Mouse (Mus musculus) heart, adult 2 months (tissue): ENCODE data around the gene Wwtr1. TPM values are rescaled to one million over a fixed set of nuclear protein-coding genes. Genes with fewer than 3 reads are reported as not detected.

ENCODE experiments used
- DNase-seq, 2 experiments: peaks; one replicate each; pipeline ENCODE4 v3.0.0; 2021
- H3K27ac ChIP-seq: fragments of 200-600 bp; 2 replicates; pipeline ENCODE4 v1.8.1; 2022
- H3K27me3 ChIP-seq: fragments of 200-500 bp; 2 replicates; pipeline ENCODE4 v1.6.1; 2012; ENCODE audit warnings: mild to moderate bottlenecking, low read length, inconsistent platforms, mixed read lengths; ENCODE audit not compliant: control insufficient read depth, insufficient read depth
- H3K36me3 ChIP-seq: fragments of 200-500 bp; 2 replicates; pipeline ENCODE4 v1.6.1; 2012; ENCODE audit warnings: low read length, inconsistent platforms; ENCODE audit not compliant: control insufficient read depth, insufficient read depth
- H3K4me1 ChIP-seq: fragments of 200-500 bp; 2 replicates; pipeline ENCODE4 v1.6.1; 2011; ENCODE audit warnings: low read length; ENCODE audit not compliant: control insufficient read depth, insufficient read depth
- H3K4me3 ChIP-seq: fragments of 200-600 bp; 2 replicates; pipeline ENCODE4 v1.8.1; 2022
- H3K79me2 ChIP-seq: fragments of 200-500 bp; replicated peaks from 2 replicates; pipeline ENCODE4 v1.6.1; 2012; ENCODE audit warnings: mild to moderate bottlenecking, inconsistent platforms, low read length, moderate library complexity, mixed read lengths; ENCODE audit not compliant: control insufficient read depth, insufficient read depth
- H3K9ac ChIP-seq: fragments of 200-500 bp; 2 replicates; pipeline ENCODE4 v1.6.1; 2012; ENCODE audit warnings: low read depth, mild to moderate bottlenecking, control low read depth, inconsistent platforms, low read length, mixed read lengths
- CTCF ChIP-seq: fragments of 200-600 bp; IDR thresholded peaks from 2 replicates; pipeline ENCODE4 v1.8.1; 2022; ENCODE audit warnings: antibody characterized with exemption, mild to moderate bottlenecking, moderate library complexity
- EP300 ChIP-seq: fragments of 200-500 bp; IDR thresholded peaks from 2 replicates; pipeline ENCODE4 v1.6.1; 2011; ENCODE audit warnings: low read depth, low read length, control low read depth; ENCODE audit not compliant: insufficient read depth
- POLR2A ChIP-seq: fragments of 200-500 bp; IDR thresholded peaks from 2 replicates; pipeline ENCODE4 v1.6.1; 2011; ENCODE audit warnings: mild to moderate bottlenecking, low read depth, low read length, control low read depth; ENCODE audit not compliant: insufficient read depth
- WGBS: fragments of 180-500 bp; shearing (Covaris S2); methylation state at CpG from one replicate; pipeline ENCODE4 v1.1.7; 2018; 5-methylcytosine and 5-hydroxymethylcytosine counted together
- intact Hi-C: fragments of 180-260 bp; cut with DNase I; formaldehyde crosslinking; loops from one replicate; pipeline ENCODE4 v1.15.1; 2025
- polyA plus RNA-seq: library from polyadenylated mRNA; depleted of rRNA; stranded (reverse); fragments of >200 nt; gene quantifications from 2 replicates; pipeline ENCODE4 v1.2.3, GENCODE M21; 2012
- total RNA-seq, 2 experiments: library from RNA; stranded (reverse); gene quantifications; 2 replicates each; pipeline ENCODE4 v1.2.3; 2021

Gene Wwtr1
- total and polyA plus RNA-seq, 3 experiments: 28.2 to 49.1 (median 46.5) TPM

DNA sequence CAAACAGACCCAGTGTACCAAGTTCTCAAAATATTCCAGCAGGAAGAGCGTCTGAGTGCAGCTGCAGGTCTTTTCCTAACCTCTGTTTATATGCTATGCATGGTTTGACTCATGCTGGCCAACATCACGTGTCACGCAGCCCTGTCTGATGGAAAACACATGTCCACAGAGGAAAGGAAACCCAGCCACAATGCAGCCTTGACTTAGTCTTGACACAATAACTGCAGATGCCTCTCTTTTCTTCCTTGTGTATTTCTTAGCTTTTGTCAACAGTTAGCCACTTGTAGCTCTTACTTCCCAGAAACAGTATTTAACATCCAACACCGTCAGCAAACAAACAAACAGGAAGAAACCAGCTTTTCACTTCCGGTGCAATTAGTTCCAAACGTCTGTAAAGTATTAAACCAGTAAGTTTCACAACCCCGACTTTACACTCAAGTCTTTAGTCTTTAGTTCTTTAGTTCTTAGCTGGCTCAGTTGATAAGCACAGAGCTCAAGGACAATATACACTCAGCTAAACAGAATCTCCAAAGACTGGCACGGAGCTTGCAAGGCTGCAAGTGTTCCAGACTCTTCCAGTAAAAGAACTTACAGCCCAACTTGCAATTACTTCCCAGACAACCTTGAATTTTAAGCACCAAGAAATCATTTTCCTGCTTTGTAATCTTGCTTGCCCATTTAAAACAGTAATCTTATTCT is 88.1 kb downstream of the Wwtr1 start:
- peaks cover 6% of the 10 kb centered on the region for H3K79me2 ChIP-seq
- H3K4me3 ChIP-seq: no peak overlapping the region
- H3K9ac ChIP-seq: no peak overlapping the region
- peak overlapping the region; percentile 54 for H3K27ac ChIP-seq
- H3K4me1 ChIP-seq: peaks cover 13% of the 10 kb centered on the region
- intact Hi-C loops: loop anchor here (5.0 kb wide), 1 partner anchor 90 kb away; the partner anchor contains the start of gene Wwtr1
- TF ChIP-seq POLR2A (0 out of 2 replicates have a peak, but pooled peaks have one; percentile 25), EP300 (peak; percentile 86; the same call in 1 of the 2 replicates), CTCF (no peak)
- peaks cover 20% of the 10 kb centered on the region for H3K36me3 ChIP-seq
- WGBS: 19% methylated on average over 8 of the region's 8 CpGs
- peak in 1 of 2 experiments; percentile 64 for DNase-seq
- no peaks in the 10 kb centered on the region for H3K27me3 ChIP-seq

- no peak overlapping the region for H3K27ac ChIP-seq
- no peak overlapping the region for H3K4me3 ChIP-seq
- no peak overlapping the region for H3K9ac ChIP-seq
- DNase-seq: no peak
- peaks cover 23% of the 10 kb centered on the region for H3K4me1 ChIP-seq
- no peak for TF ChIP-seq EP300
- TF ChIP-seq CTCF: no peak
- peaks cover 30% of the 10 kb centered on the region for H3K36me3 ChIP-seq
- H3K79me2 ChIP-seq: peaks cover 4% of the 10 kb centered on the region
- intact Hi-C loops: loop anchor here (5.0 kb wide), 1 partner anchor 91 kb away; the partner anchor contains the start of gene Wwtr1
- no peaks in the 10 kb centered on the region for H3K27me3 ChIP-seq
- WGBS: 73% methylated on average over 4 of the region's 4 CpGs
These were observed 89.6 kb downstream of the Wwtr1 start for GRCm38 (mm10) chr3:57486068-57486467.

- Histone ChIP-seq H3K79me2 (peaks cover 12% of the 10 kb centered on the region), H3K36me3 (peaks cover 25% of the 10 kb centered on the region), H3K27me3 (no peaks in the 10 kb centered on the region), H3K4me3 (no peak overlapping the region), H3K4me1 (peaks cover 19% of the 10 kb centered on the region), H3K27ac (peak overlapping the region; percentile 43), H3K9ac (no peak overlapping the region)
- intact Hi-C loops: no loop called here
- WGBS: 14% methylated on average over 5 of the region's 5 CpGs
- TF ChIP-seq EP300 (no peak), CTCF (no peak), POLR2A (no peak)
- DNase-seq: peak in 1 of 2 experiments; percentile 21
These were observed 93.7 kb downstream of the Wwtr1 start for GRCm38 (mm10) chr3:57481981-57482380.

DNA sequence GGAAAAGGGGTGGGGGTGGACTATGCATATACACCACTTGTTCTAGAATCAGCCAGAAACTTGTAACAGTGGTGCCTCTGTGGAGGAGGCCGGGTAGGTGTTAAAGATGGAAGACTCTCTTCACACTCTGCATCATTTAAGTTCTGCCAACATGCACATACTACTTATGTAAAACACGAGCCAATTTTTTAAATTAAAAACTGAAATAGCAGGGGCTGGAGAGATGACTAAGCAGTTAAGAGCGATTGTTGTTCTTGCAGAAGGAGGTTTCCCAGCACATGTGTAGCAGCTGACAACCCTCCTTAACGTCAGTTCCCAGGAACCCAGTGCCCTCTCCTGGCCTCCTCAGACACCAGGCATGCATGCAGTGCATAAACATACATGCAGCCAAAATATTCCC is 95.1 kb downstream of the Wwtr1 start:
- TF ChIP-seq EP300 (no peak), POLR2A (no peak)
- peaks cover 11% of the 10 kb centered on the region for H3K79me2 ChIP-seq
- WGBS: 67% methylated on average over 4 of the region's 4 CpGs
- H3K4me1 ChIP-seq: peaks cover 15% of the 10 kb centered on the region
- no peaks in the 10 kb centered on the region for H3K27me3 ChIP-seq
- intact Hi-C loops: no loop called here
- no peak overlapping the region for H3K27ac ChIP-seq
- H3K36me3 ChIP-seq: peaks cover 18% of the 10 kb centered on the region
- H3K4me3 ChIP-seq: no peak overlapping the region
- DNase-seq: no peak
- H3K9ac ChIP-seq: no peak overlapping the region

- TF ChIP-seq CTCF (no peak), EP300 (no peak), POLR2A (no peak)
- DNase-seq: no peak
- Histone ChIP-seq H3K27me3 (no peaks in the 10 kb centered on the region), H3K4me1 (peaks cover 10% of the 10 kb centered on the region), H3K9ac (no peak overlapping the region), H3K4me3 (no peak overlapping the region), H3K27ac (no peak overlapping the region), H3K36me3 (peaks cover 17% of the 10 kb centered on the region), H3K79me2 (peaks cover 6% of the 10 kb centered on the region)
- intact Hi-C loops: no loop called here
- 93% methylated on average over 8 of the region's 8 CpGs for WGBS
These were observed 101.3 kb downstream of the Wwtr1 start for GRCm38 (mm10) chr3:57474421-57474820.

GRCm38 (mm10) chr3:57472407-57472806 is 103.3 kb downstream of the Wwtr1 start:
- Histone ChIP-seq H3K4me3 (no peak overlapping the region), H3K79me2 (peaks cover 3% of the 10 kb centered on the region), H3K4me1 (peaks cover 10% of the 10 kb centered on the region), H3K27me3 (no peaks in the 10 kb centered on the region), H3K9ac (no peak overlapping the region), H3K36me3 (peaks cover 17% of the 10 kb centered on the region), H3K27ac (no peak overlapping the region)
- DNase-seq: no peak
- 54% methylated on average over 4 of the region's 4 CpGs for WGBS
- intact Hi-C loops: no loop called here
- TF ChIP-seq POLR2A (no peak), CTCF (no peak), EP300 (no peak)
